Mouse (Mus musculus): ENCODE data around the gene Tmem106a.
"Not testable (repeated sequence)": the region's sequence is repeated elsewhere in the genome, so short reads cannot be mapped to it uniquely, and the experiment has no call there.

The Tmem106a gene

GRCm38 (mm10) chr11:101582054-101583035, at the start of gene Tmem106a:
Gene Tmem106a, plus strand, starts transcription at chr11:101582242.
- peak; percentile 67 for DNase-seq (ENCODE audit: low spot score)

GRCm38 (mm10) chr11:101543533-101543932, 38.5 kb upstream of the Tmem106a start:
- no peak for DNase-seq (ENCODE audit: low spot score)

- DNase-seq (ENCODE audit: low spot score) = no peak
These were observed 37.9 kb upstream of the Tmem106a start for GRCm38 (mm10) chr11:101544132-101544531.

- no peak for DNase-seq (ENCODE audit: low spot score)
These were observed 33.5 kb upstream of the Tmem106a start for GRCm38 (mm10) chr11:101548526-101548925.

- DNase-seq (ENCODE audit: low spot score) = peak; percentile 88
These were observed 30.1 kb upstream of the Tmem106a start, which contains the start of the genes Brca1 and Nbr1 for GRCm38 (mm10) chr11:101551751-101552475. Gene Brca1, minus strand, starts transcription at chr11:101551955. Gene Nbr1, plus strand, starts transcription at chr11:101552149.

GRCm38 (mm10) chr11:101552476-101553300, 29.4 kb upstream of the Tmem106a start:
- DNase-seq (ENCODE audit: low spot score) = peak; percentile 91

GRCm38 (mm10) chr11:101553354-101553930, 28.6 kb upstream of the Tmem106a start:
- no peak for DNase-seq (ENCODE audit: low spot score)

- DNase-seq (ENCODE audit: low spot score) = no peak
These were observed 25.5 kb upstream of the Tmem106a start for GRCm38 (mm10) chr11:101556541-101556940.

GRCm38 (mm10) chr11:101556954-101557353, 25.1 kb upstream of the Tmem106a start:
- no peak for DNase-seq (ENCODE audit: low spot score)

- no peak for DNase-seq (ENCODE audit: low spot score)
These were observed 19.7 kb upstream of the Tmem106a start for GRCm38 (mm10) chr11:101562391-101562790.

- DNase-seq (ENCODE audit: low spot score) = no peak
These were observed 13.6 kb upstream of the Tmem106a start for GRCm38 (mm10) chr11:101568421-101568820.

- no peak for DNase-seq (ENCODE audit: low spot score)
These were observed 5.9 kb upstream of the Tmem106a start for GRCm38 (mm10) chr11:101576116-101576515.

GRCm38 (mm10) chr11:101581081-101581764, 819 bp upstream of the Tmem106a start:
- no peak for DNase-seq (ENCODE audit: low spot score)

- no peak for DNase-seq (ENCODE audit: low spot score)
These were observed 1.2 kb downstream of the Tmem106a start for GRCm38 (mm10) chr11:101583205-101583604.

- DNase-seq (ENCODE audit: low spot score) = not testable (repeated sequence)
These were observed 3.0 kb downstream of the Tmem106a start for GRCm38 (mm10) chr11:101585031-101585430.

GRCm38 (mm10) chr11:101585805-101586204, 3.8 kb downstream of the Tmem106a start:
- DNase-seq (ENCODE audit: low spot score) = no peak

- no peak for DNase-seq (ENCODE audit: low spot score)
These were observed 5.6 kb downstream of the Tmem106a start for GRCm38 (mm10) chr11:101587676-101588075.

GRCm38 (mm10) chr11:101588868-101589267, 6.8 kb downstream of the Tmem106a start:
- no peak for DNase-seq (ENCODE audit: low spot score)

- peak; percentile 25 for DNase-seq (ENCODE audit: low spot score)
These were observed 7.4 kb downstream of the Tmem106a start for GRCm38 (mm10) chr11:101589444-101589843.

GRCm38 (mm10) chr11:101589989-101590624, 8.1 kb downstream of the Tmem106a start:
- no peak for DNase-seq (ENCODE audit: low spot score)

Data from ovary, postnatal 36 days (tissue).